Mouse (Mus musculus) heart, embryonic 12.5 days (tissue): ENCODE data around the gene Akap13. TPM values are rescaled to one million over a fixed set of nuclear protein-coding genes. Genes with fewer than 3 reads are reported as not detected.

ENCODE experiments used
- ATAC-seq: fragments of 200-750 bp; cut with Nextera tagmentation; 2 replicates; pipeline ENCODE4 v1.8.0; 2017; ENCODE audit warnings: moderate TSS enrichment, moderate library complexity; ENCODE audit not compliant: insufficient number of reproducible peaks, low FRiP score
- H3K27ac ChIP-seq: fragments of 300-500 bp; sonication (generic); 2 replicates; pipeline ENCODE4 v1.5.1; 2016; ENCODE audit warnings: mild to moderate bottlenecking, moderate library complexity; ENCODE audit not compliant: poor library complexity, severe bottlenecking
- H3K27me3 ChIP-seq: fragments of 300-500 bp; sonication (generic); replicated peaks from 2 replicates; pipeline ENCODE4 v1.6.1; 2016; ENCODE audit warnings: mild to moderate bottlenecking, moderate library complexity
- H3K36me3 ChIP-seq: fragments of 300-500 bp; sonication (generic); 2 replicates; pipeline ENCODE4 v1.6.1; 2016; ENCODE audit warnings: mild to moderate bottlenecking, moderate library complexity
- H3K4me1 ChIP-seq: fragments of 300-500 bp; sonication (generic); replicated peaks from 2 replicates; pipeline ENCODE4 v1.6.1; 2016; ENCODE audit warnings: mild to moderate bottlenecking
- H3K4me2 ChIP-seq: fragments of 300-500 bp; sonication (generic); 2 replicates; pipeline ENCODE4 v1.6.1; 2016; ENCODE audit warnings: mild to moderate bottlenecking, moderate library complexity
- H3K4me3 ChIP-seq: fragments of 300-500 bp; sonication (generic); 2 replicates; pipeline ENCODE4 v1.5.1; 2016; ENCODE audit warnings: mild to moderate bottlenecking
- H3K9ac ChIP-seq: fragments of 300-500 bp; sonication (generic); 2 replicates; pipeline ENCODE4 v1.6.1; 2016; ENCODE audit warnings: mild to moderate bottlenecking, moderate library complexity
- H3K9me3 ChIP-seq: fragments of 300-500 bp; sonication (generic); replicated peaks from 2 replicates; pipeline ENCODE4 v1.6.1; 2016; ENCODE audit warnings: mild to moderate bottlenecking, moderate library complexity
- WGBS: fragments of 180-500 bp; shearing (Covaris S2); methylation state at CpG from one replicate; pipeline ENCODE4 v1.1.7; 2016; 5-methylcytosine and 5-hydroxymethylcytosine counted together
- polyA plus RNA-seq: library from polyadenylated mRNA; unstranded; fragments of >200 nt; fragmentation: Nextera tagmentation; extraction: Ambion mirVana; gene quantifications from 2 replicates; pipeline ENCODE4 v1.2.1, GENCODE M21; 2016

The Akap13 gene
- polyA plus RNA-seq, 1 experiment from 2014 or later, result 66.9 TPM

DNA sequence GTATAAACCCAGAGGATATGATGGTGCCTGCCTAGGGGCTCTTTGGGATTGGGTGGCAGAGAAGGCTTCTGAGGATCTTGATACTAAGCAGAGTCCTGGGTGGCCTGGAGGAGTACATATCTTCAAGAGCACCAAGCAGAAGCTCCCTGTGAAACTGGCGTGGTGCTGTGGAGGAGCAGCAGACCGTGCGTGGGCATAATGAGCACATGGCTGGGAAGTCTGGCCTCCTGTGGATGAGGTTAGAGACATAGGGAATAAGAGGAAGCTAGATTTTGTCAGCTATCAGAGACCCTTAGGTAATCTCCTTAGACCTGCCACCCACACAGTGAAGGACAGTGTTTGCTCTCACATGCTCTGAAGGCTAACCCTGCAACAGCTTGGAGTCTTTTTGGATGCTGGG is 83.2 kb downstream of the Akap13 start:
- no peak overlapping the region for H3K4me3 ChIP-seq
- WGBS, result 56% methylated on average over 3 of the region's 3 CpGs
- no peak overlapping the region for H3K4me2 ChIP-seq
- no peak for ATAC-seq
- H3K27me3 ChIP-seq, result no peaks in the 10 kb centered on the region
- H3K36me3 ChIP-seq, result peaks cover 2% of the 10 kb centered on the region; the same call in 1 of the 2 replicates
- H3K27ac ChIP-seq, result no peak overlapping the region
- H3K9ac ChIP-seq, result no peak overlapping the region
- H3K4me1 ChIP-seq, result peaks cover 9% of the 10 kb centered on the region
- no peaks in the 10 kb centered on the region for H3K9me3 ChIP-seq

DNA sequence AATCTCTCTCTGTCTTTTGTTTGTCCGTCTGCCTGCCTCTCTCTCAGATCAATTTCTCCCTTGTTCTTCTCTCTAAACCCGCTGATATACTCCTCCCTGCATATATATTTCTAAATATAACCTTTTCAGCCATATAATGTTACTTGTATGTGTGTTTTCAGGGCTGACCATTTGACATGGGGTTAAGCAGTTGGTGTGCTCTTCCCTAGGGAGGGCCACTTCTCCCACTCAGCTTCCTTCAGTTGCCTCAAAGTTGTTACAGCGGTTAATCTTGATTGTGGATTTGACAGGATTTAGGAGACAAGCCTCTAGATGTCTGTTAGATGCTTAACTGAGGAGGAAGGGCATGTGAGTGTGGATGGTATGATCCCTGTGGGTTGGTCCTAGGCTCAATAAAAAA is 83.8 kb downstream of the Akap13 start:
- Histone ChIP-seq H3K4me3 (no peak overlapping the region), H3K4me2 (no peak overlapping the region), H3K27me3 (no peaks in the 10 kb centered on the region), H3K36me3 (peaks cover 2% of the 10 kb centered on the region; the same call in 1 of the 2 replicates), H3K9ac (no peak overlapping the region), H3K9me3 (no peaks in the 10 kb centered on the region), H3K4me1 (peaks cover 9% of the 10 kb centered on the region), H3K27ac (no peak overlapping the region)
- 69% methylated on average over 3 of the region's 3 CpGs for WGBS
- ATAC-seq, result no peak

DNA sequence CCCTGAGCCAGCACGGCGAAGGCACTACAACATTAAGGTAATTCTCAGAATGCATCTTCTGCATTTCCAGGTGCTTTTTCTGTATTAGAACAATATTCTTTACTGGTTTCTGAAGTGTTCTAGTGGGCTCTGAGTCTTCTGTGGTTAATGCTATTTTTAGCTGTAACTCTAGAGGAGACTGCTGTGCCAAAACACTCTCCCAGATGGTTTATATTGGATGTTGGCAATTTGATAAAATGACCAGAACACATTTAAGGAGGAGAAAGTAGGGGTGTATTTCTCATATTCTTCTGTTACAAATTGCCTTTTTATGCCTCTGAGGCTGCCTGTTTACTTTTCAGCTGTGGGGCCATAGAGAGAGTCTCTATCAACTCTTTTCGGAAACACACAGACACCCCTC is 94.5 kb downstream of the Akap13 start:
- no peak for ATAC-seq
- no peak overlapping the region for H3K9ac ChIP-seq
- H3K9me3 ChIP-seq, result no peaks in the 10 kb centered on the region
- H3K36me3 ChIP-seq, result peaks cover 4% of the 10 kb centered on the region
- 85% methylated on average over 3 of the region's 3 CpGs for WGBS
- H3K27me3 ChIP-seq, result no peaks in the 10 kb centered on the region
- 0 out of 2 replicates have a peak overlapping the region, but pooled peaks have one; percentile 21 for H3K27ac ChIP-seq
- no peak overlapping the region for H3K4me2 ChIP-seq
- H3K4me3 ChIP-seq, result no peak overlapping the region
- peaks cover 26% of the 10 kb centered on the region for H3K4me1 ChIP-seq

DNA sequence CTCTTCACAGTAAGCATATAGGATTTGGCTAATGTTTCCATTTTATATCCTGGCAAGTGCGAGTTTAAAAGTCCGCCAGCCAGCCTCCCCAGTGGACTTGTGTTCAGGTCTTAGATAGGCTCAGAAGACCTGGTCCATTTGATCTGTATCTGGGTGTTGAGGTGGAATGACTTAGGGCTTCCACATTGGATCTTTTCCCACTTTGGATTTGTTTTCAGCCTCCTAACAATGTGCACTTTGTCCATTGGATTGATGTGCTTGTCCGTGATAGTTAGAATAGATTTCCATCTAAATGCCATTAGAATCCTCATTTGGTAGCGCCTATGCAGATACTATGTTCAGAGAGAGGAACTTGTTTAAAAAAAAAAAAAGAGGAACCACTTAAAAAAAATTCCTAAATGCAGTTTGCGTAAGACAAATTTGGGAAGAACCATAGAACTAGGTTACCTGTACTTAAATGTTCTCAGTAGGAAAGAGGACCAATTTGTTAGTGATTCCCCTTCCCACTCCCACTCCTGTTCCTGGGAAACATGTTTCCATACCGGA is 95.5 kb downstream of the Akap13 start:
- Histone ChIP-seq H3K4me3 (no peak overlapping the region), H3K27me3 (no peaks in the 10 kb centered on the region), H3K4me1 (peaks cover 36% of the 10 kb centered on the region), H3K4me2 (no peak overlapping the region), H3K27ac (no peak overlapping the region), H3K36me3 (peaks cover 4% of the 10 kb centered on the region), H3K9ac (no peak overlapping the region), H3K9me3 (no peaks in the 10 kb centered on the region)
- no peak for ATAC-seq
- 81% methylated on average over 6 of the region's 6 CpGs for WGBS

DNA sequence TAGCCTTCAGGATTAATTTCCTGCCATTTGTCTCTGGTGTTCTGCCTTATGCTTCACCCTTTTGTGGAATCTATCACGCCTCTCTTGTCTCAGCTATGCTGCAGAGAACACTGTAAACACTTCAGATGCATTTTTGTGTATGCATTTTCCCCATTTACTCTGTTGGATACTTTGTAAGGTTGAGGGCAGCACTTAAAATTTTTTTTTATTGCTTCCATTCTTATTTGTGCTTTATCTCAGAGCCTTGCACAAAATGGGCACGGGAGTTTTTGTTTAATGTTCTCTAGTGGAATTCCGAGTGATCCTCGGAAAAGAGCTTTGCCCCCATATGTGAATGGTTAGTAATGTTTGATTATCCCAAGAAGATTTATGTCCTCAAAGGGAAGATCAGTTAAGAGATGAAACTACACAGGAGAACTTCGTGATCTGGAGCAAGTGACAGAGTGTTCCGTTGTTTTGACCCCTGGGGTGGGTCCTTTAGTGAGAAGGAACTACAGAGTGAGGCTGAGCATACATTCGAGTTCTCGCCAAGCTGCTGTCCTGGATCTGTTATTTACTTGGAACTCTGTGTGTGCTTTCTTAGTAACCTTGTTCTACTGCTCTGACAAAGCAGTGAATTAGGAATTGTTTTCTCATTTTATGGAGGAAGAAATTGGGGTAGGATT is 97.8 kb downstream of the Akap13 start:
- Histone ChIP-seq H3K9me3 (no peaks in the 10 kb centered on the region), H3K27me3 (no peaks in the 10 kb centered on the region), H3K4me2 (no peak overlapping the region), H3K27ac (no peak overlapping the region), H3K36me3 (no peaks in the 10 kb centered on the region; the same call in 1 of the 2 replicates), H3K4me3 (no peak overlapping the region), H3K9ac (no peak overlapping the region), H3K4me1 (peaks cover 42% of the 10 kb centered on the region)
- no peak for ATAC-seq
- 81% methylated on average over 8 of the region's 8 CpGs for WGBS

DNA sequence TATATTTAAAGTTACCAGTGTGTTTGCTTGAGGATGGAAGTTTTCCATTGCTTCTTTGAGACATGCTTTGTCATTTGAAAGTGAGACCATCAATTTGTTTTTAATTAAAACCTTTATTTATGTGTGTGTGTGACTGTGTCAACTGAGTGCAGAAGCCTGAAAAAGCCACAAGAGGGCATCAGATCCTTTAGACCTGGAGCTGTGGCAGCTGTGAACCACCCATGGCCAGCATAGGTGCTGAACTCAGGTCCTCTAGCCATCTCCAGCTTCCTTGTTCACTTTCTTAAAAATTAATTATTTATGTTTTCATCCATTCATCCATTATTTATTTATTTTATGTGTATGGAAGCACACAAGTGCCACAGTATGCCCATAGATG is 98.3 kb downstream of the Akap13 start:
- H3K9me3 ChIP-seq, result no peaks in the 10 kb centered on the region
- ATAC-seq, result no peak
- H3K9ac ChIP-seq, result no peak overlapping the region
- H3K27ac ChIP-seq, result 0 out of 2 replicates have a peak overlapping the region, but pooled peaks have one; percentile 6
- H3K4me2 ChIP-seq, result no peak overlapping the region
- no peak overlapping the region for H3K4me3 ChIP-seq
- H3K27me3 ChIP-seq, result no peaks in the 10 kb centered on the region
- H3K4me1 ChIP-seq, result peaks cover 47% of the 10 kb centered on the region
- H3K36me3 ChIP-seq, result no peaks in the 10 kb centered on the region

DNA sequence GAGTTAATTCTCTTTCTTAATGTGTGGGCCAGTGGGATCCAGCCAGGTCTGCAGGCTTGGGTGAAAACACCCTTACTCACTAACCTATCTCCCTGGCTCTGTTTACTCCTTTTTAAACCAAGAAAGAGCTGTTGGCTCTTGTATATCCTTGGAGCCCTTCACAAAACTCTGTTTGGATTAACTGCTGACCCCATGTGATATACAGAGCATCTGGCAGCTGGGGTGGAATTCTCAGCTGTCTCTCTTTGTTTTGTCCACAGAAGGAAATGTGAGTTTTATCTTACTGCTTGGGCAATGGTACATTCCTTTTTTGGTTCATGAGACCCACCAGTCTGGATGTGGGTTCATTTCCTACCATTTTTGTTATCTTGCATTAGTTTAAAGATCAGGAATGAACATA is 98.7 kb downstream of the Akap13 start:
- no peak for ATAC-seq
- Histone ChIP-seq H3K4me3 (no peak overlapping the region), H3K4me1 (peaks cover 51% of the 10 kb centered on the region), H3K27me3 (no peaks in the 10 kb centered on the region), H3K4me2 (no peak overlapping the region), H3K9ac (no peak overlapping the region), H3K36me3 (no peaks in the 10 kb centered on the region), H3K27ac (0 out of 2 replicates have a peak overlapping the region, but pooled peaks have one; percentile 6), H3K9me3 (no peaks in the 10 kb centered on the region)

DNA sequence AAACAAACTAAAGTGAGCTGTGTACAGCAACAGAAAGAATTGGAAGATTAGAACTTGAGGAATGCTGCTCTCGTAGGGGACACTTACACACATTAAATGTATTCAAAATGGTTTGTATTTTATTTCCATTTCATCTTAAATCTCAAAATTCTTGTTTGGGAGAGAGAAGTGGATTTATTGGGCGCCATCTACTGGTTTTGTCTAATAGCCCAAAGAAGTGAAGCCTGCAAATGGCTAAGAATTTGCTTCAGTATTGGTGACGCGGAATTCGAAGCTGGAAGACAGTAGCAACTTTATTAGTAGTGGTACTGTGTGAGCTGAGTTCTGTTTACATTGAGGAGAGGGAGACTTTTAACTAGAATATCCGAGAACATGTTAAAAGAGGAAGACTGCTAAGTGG is 100.6 kb downstream of the Akap13 start:
- peaks cover 50% of the 10 kb centered on the region for H3K4me1 ChIP-seq
- no peak for ATAC-seq

DNA sequence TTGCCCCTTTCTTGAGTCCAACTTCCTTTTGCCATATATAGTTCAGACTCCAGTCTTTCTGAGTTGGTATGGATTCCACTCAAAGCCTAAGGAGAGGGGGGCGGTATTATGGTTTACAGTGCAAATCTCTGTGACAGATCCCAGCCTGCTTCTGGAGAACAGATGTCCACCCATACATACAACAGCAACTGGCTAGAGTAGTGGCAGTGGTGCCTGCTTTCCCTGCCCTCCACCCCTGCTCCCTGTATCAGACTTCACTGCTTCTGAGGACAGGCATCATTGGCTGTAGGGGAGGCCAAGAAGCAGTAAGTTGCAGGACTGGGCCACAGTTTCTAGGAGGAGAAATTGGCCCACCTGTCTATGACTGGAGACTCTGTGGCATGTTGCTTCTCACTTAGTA is 102.9 kb downstream of the Akap13 start:
- Histone ChIP-seq H3K9me3 (no peaks in the 10 kb centered on the region), H3K4me1 (peaks cover 42% of the 10 kb centered on the region), H3K4me3 (no peak overlapping the region), H3K36me3 (no peaks in the 10 kb centered on the region), H3K4me2 (no peak overlapping the region), H3K27me3 (no peaks in the 10 kb centered on the region), H3K27ac (peak overlapping the region; percentile 5; the same call in 1 of the 2 replicates), H3K9ac (no peak overlapping the region)
- ATAC-seq, result no peak
- WGBS, result 75% methylated on average over 1 of the region's 1 CpGs

More for the DNA sequence above, 100.6 kb downstream of the Akap13 start:
- Histone ChIP-seq H3K27me3 (no peaks in the 10 kb centered on the region), H3K9ac (no peak overlapping the region), H3K36me3 (no peaks in the 10 kb centered on the region), H3K4me2 (no peak overlapping the region), H3K9me3 (no peaks in the 10 kb centered on the region), H3K27ac (no peak overlapping the region), H3K4me3 (no peak overlapping the region)
- 54% methylated on average over 6 of the region's 6 CpGs for WGBS

DNA sequence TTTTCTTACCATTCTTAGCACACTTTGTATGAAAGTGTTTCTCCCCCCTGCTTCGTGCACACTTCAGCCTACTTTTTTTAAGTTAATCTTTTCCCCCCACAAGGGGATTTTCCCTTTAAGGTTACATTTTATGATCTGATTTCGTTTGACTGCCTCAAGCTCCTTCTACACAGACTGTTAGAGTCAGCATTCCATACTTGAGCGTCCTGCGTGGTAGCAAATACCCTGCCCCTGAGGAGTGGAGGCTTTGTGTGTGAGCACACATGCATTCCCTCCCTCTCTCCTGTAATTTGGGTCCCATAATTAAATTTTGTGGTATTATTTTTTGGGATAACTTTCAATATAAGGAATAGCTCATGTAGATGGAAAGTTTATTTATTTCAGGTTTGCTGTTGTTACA is 103.8 kb downstream of the Akap13 start:
- H3K4me3 ChIP-seq, result no peak overlapping the region
- H3K4me2 ChIP-seq, result no peak overlapping the region
- H3K36me3 ChIP-seq, result no peaks in the 10 kb centered on the region
- no peaks in the 10 kb centered on the region for H3K27me3 ChIP-seq
- WGBS, result 46% methylated on average over 4 of the region's 4 CpGs
- no peak overlapping the region for H3K9ac ChIP-seq
- no peak for ATAC-seq
- no peak overlapping the region for H3K27ac ChIP-seq
- no peaks in the 10 kb centered on the region for H3K9me3 ChIP-seq
- H3K4me1 ChIP-seq, result peaks cover 36% of the 10 kb centered on the region

DNA sequence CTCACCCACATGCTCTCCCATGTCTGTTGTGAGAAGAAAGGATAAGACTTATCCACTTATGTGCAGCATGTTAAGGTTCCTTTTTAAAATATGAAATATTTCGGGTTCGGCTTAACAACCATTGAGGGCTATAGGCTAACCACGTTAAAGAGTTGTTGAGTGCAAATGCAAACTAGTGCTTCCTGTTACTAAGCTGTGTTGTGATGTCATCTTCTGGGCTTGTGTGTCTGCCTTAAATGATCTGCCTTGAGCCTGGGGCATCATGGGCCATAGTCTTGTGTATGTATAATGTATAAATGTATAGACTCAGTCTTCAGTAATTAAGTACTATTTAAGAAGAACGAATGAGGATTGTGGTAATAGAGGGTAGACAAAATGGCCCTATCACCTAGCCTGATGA is 104.6 kb downstream of the Akap13 start:
- Histone ChIP-seq H3K4me3 (no peak overlapping the region), H3K9ac (no peak overlapping the region), H3K4me2 (no peak overlapping the region), H3K27ac (no peak overlapping the region), H3K36me3 (no peaks in the 10 kb centered on the region), H3K4me1 (peaks cover 34% of the 10 kb centered on the region), H3K9me3 (no peaks in the 10 kb centered on the region), H3K27me3 (no peaks in the 10 kb centered on the region)
- 83% methylated on average over 4 of the region's 4 CpGs for WGBS
- no peak for ATAC-seq

DNA sequence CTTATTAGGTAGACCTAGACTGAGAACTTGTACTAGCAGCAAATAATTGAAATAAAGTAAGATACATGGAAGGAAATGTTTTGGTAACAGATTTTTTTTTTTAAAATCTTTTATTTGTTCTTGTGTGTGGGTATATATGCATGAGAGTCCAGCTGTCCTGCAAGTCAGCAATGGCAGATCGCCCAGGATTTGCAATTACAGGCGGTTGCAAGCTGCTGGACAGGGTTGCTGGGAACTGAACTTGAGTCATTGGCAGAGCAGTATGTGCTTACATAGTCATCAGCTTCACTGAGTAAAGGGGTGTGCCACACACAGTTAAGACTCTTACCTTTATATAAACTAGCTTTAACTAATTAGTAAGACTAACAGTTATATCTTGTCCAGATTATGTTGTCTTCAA is 105.2 kb downstream of the Akap13 start:
- H3K9ac ChIP-seq, result no peak overlapping the region
- H3K4me1 ChIP-seq, result peaks cover 28% of the 10 kb centered on the region
- no peak for ATAC-seq
- H3K27ac ChIP-seq, result no peak overlapping the region
- no peak overlapping the region for H3K4me2 ChIP-seq
- no peaks in the 10 kb centered on the region for H3K9me3 ChIP-seq
- no peaks in the 10 kb centered on the region for H3K27me3 ChIP-seq
- WGBS, result 81% methylated on average over 2 of the region's 2 CpGs
- no peak overlapping the region for H3K4me3 ChIP-seq
- no peaks in the 10 kb centered on the region for H3K36me3 ChIP-seq
